Mouse (Mus musculus) midbrain, embryonic 14.5 days (tissue): Measurements from ENCODE around the gene Midn. TPM values are rescaled to one million over a fixed set of nuclear protein-coding genes. Genes with fewer than 3 reads are reported as not detected.

Source experiments
- ATAC-seq: fragments of 200-750 bp; cut with Nextera tagmentation; 2 replicates; pipeline ENCODE4 v1.8.0; 2017; ENCODE audit warnings: moderate number of reproducible peaks, moderate library complexity; ENCODE audit not compliant: low FRiP score, low TSS enrichment
- DNase-seq: peaks from one replicate; pipeline ENCODE4 v3.0.0-alpha.2; 2015
- H3K27ac ChIP-seq: fragments of 300-500 bp; sonication (generic); replicated peaks from 2 replicates; pipeline ENCODE4 v1.5.1; 2014; ENCODE audit warnings: mild to moderate bottlenecking, low read depth, low read length, moderate library complexity
- H3K27me3 ChIP-seq: fragments of 300-500 bp; sonication (generic); 2 replicates; pipeline ENCODE4 v1.6.1; 2014; ENCODE audit warnings: low read length, control low read depth, mixed read lengths; ENCODE audit not compliant: control insufficient read depth, insufficient read depth
- H3K36me3 ChIP-seq: fragments of 300-500 bp; sonication (generic); 2 replicates; pipeline ENCODE4 v1.6.1; 2014; ENCODE audit warnings: low read length, control low read depth; ENCODE audit not compliant: control insufficient read depth, insufficient read depth
- H3K4me1 ChIP-seq: fragments of 300-500 bp; sonication (generic); 2 replicates; pipeline ENCODE4 v1.6.1; 2014; ENCODE audit warnings: mild to moderate bottlenecking, antibody characterized with exemption, low read length, control low read depth; ENCODE audit not compliant: control insufficient read depth, insufficient read depth
- H3K4me2 ChIP-seq: fragments of 300-500 bp; sonication (generic); 2 replicates; pipeline ENCODE4 v1.6.1; 2014; ENCODE audit warnings: mild to moderate bottlenecking, low read length, moderate library complexity
- H3K4me3 ChIP-seq: fragments of 300-500 bp; sonication (generic); replicated peaks from 2 replicates; pipeline ENCODE4 v1.5.1; 2014; ENCODE audit warnings: low read depth, low read length
- H3K9ac ChIP-seq: fragments of 300-500 bp; sonication (generic); replicated peaks from 2 replicates; pipeline ENCODE4 v1.6.1; 2014; ENCODE audit warnings: mild to moderate bottlenecking, low read length, moderate library complexity
- H3K9me3 ChIP-seq: fragments of 300-500 bp; sonication (generic); 2 replicates; pipeline ENCODE4 v1.6.1; 2016; ENCODE audit warnings: low read length, control low read depth, mixed read lengths; ENCODE audit not compliant: control insufficient read depth
- WGBS: fragments of 180-500 bp; shearing (Covaris S2); extraction: QIAGEN DNeasy Blood & Tissue Kit; methylation state at CpG from one replicate; pipeline ENCODE4 v1.1.7; 2014; 5-methylcytosine and 5-hydroxymethylcytosine counted together
- polyA plus RNA-seq: library from polyadenylated mRNA; unstranded; fragments of >200 nt; fragmentation: Nextera tagmentation; extraction: Ambion mirVana; gene quantifications from 2 replicates; pipeline ENCODE4 v1.2.1, GENCODE M21; 2014

Midn gene
- polyA plus RNA-seq, 1 experiment from 2014 or later = 62.6 TPM

- 16% methylated on average over 1 of the region's 1 CpGs for WGBS
- H3K4me1 ChIP-seq = peaks cover 31% of the 10 kb centered on the region
- no peak overlapping the region for H3K4me2 ChIP-seq
- no peak overlapping the region for H3K4me3 ChIP-seq
- DNase-seq (no peak), ATAC-seq (no peak)
- no peaks in the 10 kb centered on the region for H3K9me3 ChIP-seq
- peak overlapping the region; percentile 92 for H3K27ac ChIP-seq
- no peaks in the 10 kb centered on the region for H3K27me3 ChIP-seq
- H3K36me3 ChIP-seq = no peaks in the 10 kb centered on the region
- H3K9ac ChIP-seq = no peak overlapping the region
Observed at GRCm38 (mm10) chr10:80207201-80207600, 59.1 kb downstream of the Midn start.

- peaks cover 31% of the 10 kb centered on the region for H3K4me1 ChIP-seq
- no peaks in the 10 kb centered on the region for H3K9me3 ChIP-seq
- no peak overlapping the region for H3K4me3 ChIP-seq
- H3K4me2 ChIP-seq = no peak overlapping the region
- no peaks in the 10 kb centered on the region for H3K36me3 ChIP-seq
- no peaks in the 10 kb centered on the region for H3K27me3 ChIP-seq
- H3K9ac ChIP-seq = no peak overlapping the region
- H3K27ac ChIP-seq = peak overlapping the region; percentile 92
- DNase-seq (peak; percentile 66), ATAC-seq (peak; percentile 55)
- 20% methylated on average over 10 of the region's 10 CpGs for WGBS
Observed at GRCm38 (mm10) chr10:80207676-80208075, 59.6 kb downstream of the Midn start.

Other genes starting within 250 kb of the Midn start
- 57.2 and 58.8 TPM in 2 replicates for gene Med16, start 239.3 kb upstream of the Midn start, polyA plus RNA-seq
- 3.5 and 8.6 TPM in 2 replicates for gene Gm26602, start 237.4 kb upstream of the Midn start, polyA plus RNA-seq
- 2.4 and 2.9 TPM in 2 replicates for gene Kiss1r, start 231.3 kb upstream of the Midn start, polyA plus RNA-seq
- gene R3hdm4, start 227.1 kb upstream of the Midn start, polyA plus RNA-seq = 220 and 229 TPM in 2 replicates
- gene Arid3a, start 221.2 kb upstream of the Midn start, polyA plus RNA-seq = 2.4 and 4.0 TPM in 2 replicates
- 89.6 and 117 TPM in 2 replicates for gene Wdr18, start 188.1 kb upstream of the Midn start, polyA plus RNA-seq
- gene Grin3b, start 177.6 kb upstream of the Midn start, polyA plus RNA-seq = 0.39 and 0.53 TPM in 2 replicates
- 20.7 and 28.4 TPM in 2 replicates for gene Tmem259, start 163.9 kb upstream of the Midn start, polyA plus RNA-seq
- 10.9 and 35.0 TPM in 2 replicates for gene Cnn2, start 159.7 kb upstream of the Midn start, polyA plus RNA-seq
- gene Abca7, start 151.8 kb upstream of the Midn start, polyA plus RNA-seq = 3.7 and 4.1 TPM in 2 replicates
- 0.39 and 1.4 TPM in 2 replicates for gene Arhgap45, start 131.6 kb upstream of the Midn start, polyA plus RNA-seq
- 157 and 167 TPM in 2 replicates for gene Polr2e, start 108.5 kb upstream of the Midn start, polyA plus RNA-seq
- 508 and 543 TPM in 2 replicates for gene Gpx4, start 101.1 kb upstream of the Midn start, polyA plus RNA-seq
- gene Sbno2, start 42.7 kb upstream of the Midn start, polyA plus RNA-seq = 13.2 and 13.3 TPM in 2 replicates
- gene Stk11, start 32.5 kb upstream of the Midn start, polyA plus RNA-seq = 26.5 and 38.7 TPM in 2 replicates
- 407 and 480 TPM in 2 replicates for gene Atp5d, start 9.6 kb upstream of the Midn start, polyA plus RNA-seq
- gene Cbarp, start 7.4 kb upstream of the Midn start, polyA plus RNA-seq = 78.9 and 101 TPM in 2 replicates
- 295 and 421 TPM in 2 replicates for gene Cirbp, start 17.7 kb downstream of the Midn start, polyA plus RNA-seq
- gene 1600002K03Rik, start 24.7 kb downstream of the Midn start, polyA plus RNA-seq = 5.7 and 9.9 TPM in 2 replicates
- gene Efna2, start 31.2 kb downstream of the Midn start, polyA plus RNA-seq = 41.9 and 50.1 TPM in 2 replicates
- gene Mum1, start 78.2 kb downstream of the Midn start, polyA plus RNA-seq = 51.5 and 65.4 TPM in 2 replicates
- gene Ndufs7, start 100.8 kb downstream of the Midn start, polyA plus RNA-seq = 274 and 323 TPM in 2 replicates
- gene Gamt, start 112.7 kb downstream of the Midn start, polyA plus RNA-seq = 15.1 and 16.7 TPM in 2 replicates
- 42.5 and 49.3 TPM in 2 replicates for gene Dazap1, start 113.2 kb downstream of the Midn start, polyA plus RNA-seq
- 622 and 707 TPM in 2 replicates for gene Rps15, start 144.2 kb downstream of the Midn start, polyA plus RNA-seq
- 241 and 259 TPM in 2 replicates for gene Apc2, start 147.7 kb downstream of the Midn start, polyA plus RNA-seq
- 20.4 and 21.6 TPM in 2 replicates for gene 2310011J03Rik, start 172.3 kb downstream of the Midn start, polyA plus RNA-seq
- gene Pcsk4, start 181.2 kb downstream of the Midn start, polyA plus RNA-seq = 2.5 and 3.5 TPM in 2 replicates
- gene Reep6, start 181.7 kb downstream of the Midn start, polyA plus RNA-seq = 5.3 and 7.3 TPM in 2 replicates
- gene Adamtsl5, start 200.1 kb downstream of the Midn start, polyA plus RNA-seq = 0.26 TPM in 1 of 2 replicates, not detected in the other
- 2.9 and 3.2 TPM in 2 replicates for gene Plk5, start 208.2 kb downstream of the Midn start, polyA plus RNA-seq
- gene Mex3d, start 239.4 kb downstream of the Midn start, polyA plus RNA-seq = 17.3 and 28.2 TPM in 2 replicates